Mouse (Mus musculus) lung, postnatal 0 days (tissue): ENCODE measurements at regions not wholly inside any gene's neighbourhood (a gene's known extent, or its start where the extent isn't known, plus 50 kb on each side); places are given as distances from the start of the nearest gene placed in this dataset.

Experiments
- ATAC-seq: fragments of 200-750 bp; cut with Nextera tagmentation; 2 replicates; pipeline ENCODE4 v1.8.0; 2017; ENCODE audit warnings: moderate library complexity
- DNase-seq: peaks from one replicate; pipeline ENCODE4 v3.0.0-alpha.2; 2016; ENCODE audit warnings: low spot score
- H3K27ac ChIP-seq: fragments of 300-500 bp; sonication (generic); 2 replicates; pipeline ENCODE4 v1.5.1; 2014; ENCODE audit warnings: antibody characterized with exemption, mild to moderate bottlenecking, low read length, mixed read lengths
- H3K27me3 ChIP-seq: fragments of 300-500 bp; sonication (generic); replicated peaks from 2 replicates; pipeline ENCODE4 v1.6.1; 2014; ENCODE audit warnings: low read length, mixed read lengths; ENCODE audit not compliant: insufficient read depth
- H3K36me3 ChIP-seq: fragments of 300-500 bp; sonication (generic); 2 replicates; pipeline ENCODE4 v1.6.1; 2014; ENCODE audit warnings: low read length, mixed read lengths; ENCODE audit not compliant: insufficient read depth
- H3K4me1 ChIP-seq: fragments of 300-500 bp; sonication (generic); 2 replicates; pipeline ENCODE4 v1.6.1; 2014; ENCODE audit warnings: antibody characterized with exemption, low read depth, low read length, mixed read lengths; ENCODE audit not compliant: insufficient read depth
- H3K4me2 ChIP-seq: fragments of 300-500 bp; sonication (generic); replicated peaks from 2 replicates; pipeline ENCODE4 v1.6.1; 2014; ENCODE audit warnings: low read depth, mild to moderate bottlenecking, low read length, moderate library complexity, mixed read lengths
- H3K4me3 ChIP-seq: fragments of 300-500 bp; sonication (generic); 2 replicates; pipeline ENCODE4 v1.5.1; 2014; ENCODE audit warnings: low read depth, low read length
- H3K9ac ChIP-seq: fragments of 300-500 bp; sonication (generic); replicated peaks from 2 replicates; pipeline ENCODE4 v1.6.1; 2014; ENCODE audit warnings: low read depth, mild to moderate bottlenecking
- H3K9me3 ChIP-seq: fragments of 300-500 bp; sonication (generic); 2 replicates; pipeline ENCODE4 v1.6.1; 2016; ENCODE audit warnings: low read length, mixed read lengths
- CTCF ChIP-seq: IDR thresholded peaks from 2 replicates; pipeline ENCODE4 v1.5.1; 2016; ENCODE audit warnings: antibody characterized with exemption, mild to moderate bottlenecking
- EP300 ChIP-seq: IDR thresholded peaks from 2 replicates; pipeline ENCODE4 v1.6.1; 2016; ENCODE audit warnings: antibody characterized with exemption, mild to moderate bottlenecking, control low read depth
- WGBS: fragments of 180-500 bp; shearing (Covaris S2); extraction: QIAGEN DNeasy Blood & Tissue Kit; methylation state at CpG from one replicate; pipeline ENCODE4 v1.1.7; 2014; 5-methylcytosine and 5-hydroxymethylcytosine counted together

- WGBS, result 72% methylated on average over 12 of the region's 12 CpGs
- no peaks in the 10 kb centered on the region for H3K4me1 ChIP-seq
- H3K9ac ChIP-seq, result no peak overlapping the region
- TF ChIP-seq EP300, result no peak
- TF ChIP-seq CTCF, result no peak
- no peak overlapping the region for H3K4me2 ChIP-seq
- ATAC-seq (no peak), DNase-seq (no peak)
- H3K4me3 ChIP-seq, result no peak overlapping the region
- no peaks in the 10 kb centered on the region for H3K9me3 ChIP-seq
- no peaks in the 10 kb centered on the region for H3K27me3 ChIP-seq
- H3K27ac ChIP-seq, result no peak overlapping the region
- H3K36me3 ChIP-seq, result no peaks in the 10 kb centered on the region
Observed at GRCm38 (mm10) chr2:171230536-171230935, 498.9 kb downstream of the Dok5 start.

- Histone ChIP-seq H3K9me3 (no peaks in the 10 kb centered on the region), H3K4me3 (no peak overlapping the region), H3K27ac (no peak overlapping the region), H3K27me3 (no peaks in the 10 kb centered on the region), H3K4me1 (no peaks in the 10 kb centered on the region), H3K4me2 (no peak overlapping the region), H3K36me3 (no peaks in the 10 kb centered on the region), H3K9ac (no peak overlapping the region)
- 47% methylated on average over 3 of the region's 3 CpGs for WGBS
- no peak for ATAC-seq
- TF ChIP-seq CTCF, result no peak
- no peak for TF ChIP-seq EP300
- DNase-seq, result no peak
Observed at GRCm38 (mm10) chr2:171228229-171228628, 496.6 kb downstream of the Dok5 start.

GRCm38 (mm10) chr2:171213792-171214191 is 482.2 kb downstream of the Dok5 start:
- H3K27me3 ChIP-seq, result no peaks in the 10 kb centered on the region
- DNase-seq (no peak), ATAC-seq (no peak)
- no peak overlapping the region for H3K27ac ChIP-seq
- H3K9me3 ChIP-seq, result no peaks in the 10 kb centered on the region
- H3K4me2 ChIP-seq, result no peak overlapping the region
- TF ChIP-seq EP300 (no peak), CTCF (no peak)
- no peaks in the 10 kb centered on the region for H3K36me3 ChIP-seq
- H3K9ac ChIP-seq, result no peak overlapping the region
- WGBS, result 69% methylated on average over 6 of the region's 6 CpGs
- no peaks in the 10 kb centered on the region for H3K4me1 ChIP-seq
- no peak overlapping the region for H3K4me3 ChIP-seq

GRCm38 (mm10) chr2:171196472-171196871 is 464.9 kb downstream of the Dok5 start:
- DNase-seq, result no peak
- no peak for ATAC-seq
- Histone ChIP-seq H3K9ac (no peak overlapping the region), H3K4me2 (no peak overlapping the region), H3K4me3 (no peak overlapping the region), H3K4me1 (no peaks in the 10 kb centered on the region), H3K27ac (no peak overlapping the region), H3K27me3 (no peaks in the 10 kb centered on the region), H3K36me3 (no peaks in the 10 kb centered on the region), H3K9me3 (no peaks in the 10 kb centered on the region)
- no peak for TF ChIP-seq CTCF
- TF ChIP-seq EP300, result no peak
- 68% methylated on average over 7 of the region's 7 CpGs for WGBS

GRCm38 (mm10) chr2:171192181-171192580 is 460.6 kb downstream of the Dok5 start:
- Histone ChIP-seq H3K9ac (no peak overlapping the region), H3K9me3 (no peaks in the 10 kb centered on the region), H3K4me3 (no peak overlapping the region), H3K27me3 (no peaks in the 10 kb centered on the region), H3K4me1 (no peaks in the 10 kb centered on the region), H3K36me3 (no peaks in the 10 kb centered on the region), H3K4me2 (no peak overlapping the region), H3K27ac (no peak overlapping the region)
- WGBS, result 79% methylated on average over 5 of the region's 5 CpGs
- no peak for DNase-seq
- no peak for ATAC-seq
- TF ChIP-seq CTCF (no peak), EP300 (no peak)
